Mouse (Mus musculus) stomach, postnatal 0 days (tissue): ENCODE measurements around the gene Ftsj1.

ENCODE experiments used
- CTCF ChIP-seq: IDR thresholded peaks from 2 replicates; pipeline ENCODE4 v1.5.1; 2016; ENCODE audit warnings: antibody characterized with exemption, low read depth, mild to moderate bottlenecking, moderate library complexity
- EP300 ChIP-seq: optimal IDR thresholded peaks from 2 replicates; pipeline ENCODE3; 2016; ENCODE audit warnings: antibody characterized with exemption

GRCm38 (mm10) chrX:8264222-8264621 lies 12.0 kb upstream of the Ftsj1 start:
- TF ChIP-seq CTCF (no peak), EP300 (no peak)
